Mouse (Mus musculus): ENCODE results near the gene Pds5b.

GRCm38 (mm10) chr5:150818041-150818440, 144.5 kb downstream of the Pds5b start:
- TF ChIP-seq TAL1 (IDR thresholded peaks at IDR 0.05; ENCODE audit: low read length): no peak
- TF ChIP-seq GATA1 (IDR thresholded peaks at IDR 0.05; ENCODE audit: low read length): no peak

Measured in erythroblast, embryonic 14.5 days (primary cell).